Mouse (Mus musculus): Measurements from ENCODE around the gene Vldlr. TPM values are rescaled to one million over a fixed set of nuclear protein-coding genes. Genes with fewer than 3 reads are reported as not detected.

The Vldlr gene
- polyA plus RNA-seq, 1 experiment = 31.2 TPM

DNA sequence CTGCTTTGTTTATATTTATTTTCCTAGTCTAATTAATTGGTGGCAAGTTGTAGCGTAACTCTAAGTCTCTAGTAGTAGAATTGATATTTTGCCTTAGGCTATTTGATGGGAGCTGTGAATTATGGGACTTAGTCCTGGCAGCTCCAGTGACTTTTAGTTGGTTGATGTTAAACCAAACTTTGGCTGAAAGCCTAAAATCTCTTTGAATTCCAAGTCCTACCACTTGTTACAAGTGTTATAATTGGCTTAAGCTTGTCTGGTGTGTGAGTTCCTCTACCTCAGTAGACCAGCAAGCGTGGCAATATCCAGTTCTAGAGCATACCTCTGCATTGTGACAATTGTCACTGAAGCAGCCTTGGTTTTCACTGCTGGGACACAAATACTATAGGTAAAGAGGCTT is 17.1 kb downstream of the Vldlr start:
- Histone ChIP-seq H3K4me1 (ENCODE audit: control insufficient read depth, insufficient read depth, low read length) (peaks cover 11% of the 10 kb centered on the region; the same call in 1 of the 2 replicates), H3K27ac (ENCODE audit: insufficient read depth, low read depth, low read length) (no peak overlapping the region), H3K27me3 (replicated peaks; ENCODE audit: control insufficient read depth, insufficient read depth, low read length) (no peaks in the 10 kb centered on the region), H3K4me3 (ENCODE audit: insufficient read depth, low read depth, low read length) (no peak overlapping the region), H3K36me3 (ENCODE audit: control insufficient read depth, insufficient read depth, low read length) (peaks cover 4% of the 10 kb centered on the region; the same call in 1 of the 2 replicates)
- peak; percentile 91 for DNase-seq
- 31% methylated on average over 2 of the region's 2 CpGs for WGBS
- no peak for TF ChIP-seq CTCF (conservative IDR thresholded peaks at IDR 0.05; ENCODE audit: insufficient read depth, insufficient read length, low read depth, low read length)
- no peak for TF ChIP-seq POLR2A (IDR thresholded peaks at IDR 0.05; ENCODE audit: low read depth, low read length)

DNA sequence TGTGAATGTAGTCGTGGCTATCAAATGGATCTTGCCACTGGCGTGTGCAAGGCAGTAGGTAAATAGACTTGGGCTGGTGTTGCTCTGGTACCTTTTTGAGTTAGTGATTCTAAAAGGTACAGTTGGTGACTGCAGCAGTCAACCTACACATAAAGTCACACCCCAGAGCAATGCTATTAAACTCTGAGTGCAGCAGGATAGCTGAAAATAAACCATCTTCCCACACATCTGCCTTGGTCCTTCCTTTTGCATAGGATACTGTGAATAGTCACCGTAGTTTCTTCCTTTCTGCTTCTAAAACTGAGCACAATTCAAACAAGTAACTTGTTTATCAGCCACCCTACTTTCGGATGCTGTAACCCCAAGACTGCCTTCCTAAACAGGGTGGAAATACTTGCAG is 23.6 kb downstream of the Vldlr start:
- no peak for DNase-seq
- WGBS = 95% methylated on average over 4 of the region's 4 CpGs

GRCm38 (mm10) chr19:27243527-27243926 is 27.2 kb downstream of the Vldlr start:
- WGBS = 66% methylated on average over 4 of the region's 4 CpGs
- Histone ChIP-seq H3K4me1 (ENCODE audit: control insufficient read depth, insufficient read depth, low read length) (no peaks in the 10 kb centered on the region), H3K27ac (ENCODE audit: insufficient read depth, low read depth, low read length) (no peak overlapping the region), H3K36me3 (ENCODE audit: control insufficient read depth, insufficient read depth, low read length) (peaks cover 16% of the 10 kb centered on the region), H3K4me3 (ENCODE audit: insufficient read depth, low read depth, low read length) (no peak overlapping the region), H3K27me3 (replicated peaks; ENCODE audit: control insufficient read depth, insufficient read depth, low read length) (no peaks in the 10 kb centered on the region)
- TF ChIP-seq CTCF (conservative IDR thresholded peaks at IDR 0.05; ENCODE audit: insufficient read depth, insufficient read length, low read depth, low read length) = no peak
- no peak for TF ChIP-seq POLR2A (IDR thresholded peaks at IDR 0.05; ENCODE audit: low read depth, low read length)
- no peak for DNase-seq

More for the DNA sequence above, 23.6 kb downstream of the Vldlr start:
- Histone ChIP-seq H3K27me3 (replicated peaks; ENCODE audit: control insufficient read depth, insufficient read depth, low read length) (no peaks in the 10 kb centered on the region), H3K4me3 (ENCODE audit: insufficient read depth, low read depth, low read length) (no peak overlapping the region), H3K4me1 (ENCODE audit: control insufficient read depth, insufficient read depth, low read length) (no peaks in the 10 kb centered on the region), H3K36me3 (ENCODE audit: control insufficient read depth, insufficient read depth, low read length) (peaks cover 13% of the 10 kb centered on the region; the same call in 1 of the 2 replicates), H3K27ac (ENCODE audit: insufficient read depth, low read depth, low read length) (no peak overlapping the region)
- TF ChIP-seq CTCF (conservative IDR thresholded peaks at IDR 0.05; ENCODE audit: insufficient read depth, insufficient read length, low read depth, low read length) (no peak), POLR2A (IDR thresholded peaks at IDR 0.05; ENCODE audit: low read depth, low read length) (no peak)

GRCm38 (mm10) chr19:27254756-27255155 is 38.5 kb downstream of the Vldlr start:
- Histone ChIP-seq H3K27ac (ENCODE audit: insufficient read depth, low read depth, low read length) (0 out of 2 replicates have a peak overlapping the region, but pooled peaks have one; percentile 56), H3K4me1 (ENCODE audit: control insufficient read depth, insufficient read depth, low read length) (no peaks in the 10 kb centered on the region), H3K36me3 (ENCODE audit: control insufficient read depth, insufficient read depth, low read length) (peaks cover 3% of the 10 kb centered on the region; the same call in 1 of the 2 replicates), H3K4me3 (ENCODE audit: insufficient read depth, low read depth, low read length) (no peak overlapping the region), H3K27me3 (replicated peaks; ENCODE audit: control insufficient read depth, insufficient read depth, low read length) (no peaks in the 10 kb centered on the region)
- WGBS = 70% methylated on average over 5 of the region's 5 CpGs
- TF ChIP-seq CTCF (conservative IDR thresholded peaks at IDR 0.05; ENCODE audit: insufficient read depth, insufficient read length, low read depth, low read length) (no peak), POLR2A (IDR thresholded peaks at IDR 0.05; ENCODE audit: low read depth, low read length) (no peak)
- DNase-seq = peak; percentile 69

- no peak for DNase-seq
- Histone ChIP-seq H3K4me3 (ENCODE audit: insufficient read depth, low read depth, low read length) (no peak overlapping the region), H3K36me3 (ENCODE audit: control insufficient read depth, insufficient read depth, low read length) (no peaks in the 10 kb centered on the region), H3K27ac (ENCODE audit: insufficient read depth, low read depth, low read length) (0 out of 2 replicates have a peak overlapping the region, but pooled peaks have one; percentile 23), H3K27me3 (replicated peaks; ENCODE audit: control insufficient read depth, insufficient read depth, low read length) (no peaks in the 10 kb centered on the region), H3K4me1 (ENCODE audit: control insufficient read depth, insufficient read depth, low read length) (no peaks in the 10 kb centered on the region)
- TF ChIP-seq POLR2A (IDR thresholded peaks at IDR 0.05; ENCODE audit: low read depth, low read length) (no peak), CTCF (conservative IDR thresholded peaks at IDR 0.05; ENCODE audit: insufficient read depth, insufficient read length, low read depth, low read length) (no peak)
- WGBS = 84% methylated on average over 3 of the region's 3 CpGs
Measured at GRCm38 (mm10) chr19:27255678-27256077, 39.4 kb downstream of the Vldlr start.

DNA sequence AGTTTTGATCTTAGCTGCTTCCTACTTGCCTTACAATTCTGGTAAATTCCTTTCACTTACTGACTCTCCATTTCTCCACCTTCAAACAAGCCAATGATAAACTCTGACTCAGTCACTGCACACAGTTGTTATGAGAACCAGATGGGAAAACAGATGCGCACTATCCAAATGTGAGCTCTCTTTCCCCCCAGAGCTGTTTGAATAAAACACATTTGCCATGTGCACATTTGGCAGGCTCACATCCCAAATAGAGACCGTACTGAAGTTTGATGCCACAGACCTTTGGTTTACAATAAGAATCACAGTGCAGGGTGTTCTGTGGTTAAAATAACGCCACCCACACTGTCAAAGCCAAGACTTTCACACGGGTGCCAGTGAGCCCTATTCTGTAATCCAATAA is 43.8 kb downstream of the Vldlr start:
- no peaks in the 10 kb centered on the region for H3K4me1 ChIP-seq (ENCODE audit: control insufficient read depth, insufficient read depth, low read length)

DNA sequence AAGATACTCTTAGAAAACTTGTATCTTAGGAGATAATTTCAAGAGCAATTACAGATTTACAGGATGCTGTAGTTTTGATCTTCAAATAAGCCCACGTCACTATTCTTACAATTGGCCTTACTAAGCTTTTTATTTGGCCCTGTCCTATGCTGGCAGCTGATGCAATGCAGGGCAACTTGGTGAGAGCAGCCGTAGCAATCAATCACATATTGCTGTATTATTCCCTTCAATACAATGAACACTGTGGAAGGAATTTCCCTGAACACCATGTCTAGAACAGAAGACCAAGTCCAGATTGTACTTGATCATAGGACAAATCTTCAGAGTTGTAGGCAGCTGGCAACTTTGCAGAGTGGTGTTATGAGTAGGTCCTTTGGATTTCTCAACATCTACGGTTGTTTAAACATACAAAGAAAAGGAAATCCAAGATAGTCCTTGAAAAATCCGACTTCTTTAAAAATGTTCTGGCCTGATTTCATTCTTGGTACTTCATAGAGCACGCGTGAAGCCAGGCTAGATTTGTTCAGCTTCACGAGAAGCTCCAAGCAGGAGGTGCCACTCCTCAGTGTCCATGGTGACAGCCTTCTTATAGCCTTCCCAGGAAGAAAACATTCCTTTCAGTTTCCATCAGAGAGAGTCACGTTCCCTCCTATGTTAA is 44.5 kb downstream of the Vldlr start:
- H3K4me1 ChIP-seq (ENCODE audit: control insufficient read depth, insufficient read depth, low read length) = no peaks in the 10 kb centered on the region
- no peaks in the 10 kb centered on the region for H3K36me3 ChIP-seq (ENCODE audit: control insufficient read depth, insufficient read depth, low read length)
- no peaks in the 10 kb centered on the region for H3K27me3 ChIP-seq (replicated peaks; ENCODE audit: control insufficient read depth, insufficient read depth, low read length)
- TF ChIP-seq CTCF (conservative IDR thresholded peaks at IDR 0.05; ENCODE audit: insufficient read depth, insufficient read length, low read depth, low read length) (no peak), POLR2A (IDR thresholded peaks at IDR 0.05; ENCODE audit: low read depth, low read length) (no peak)
- WGBS = 89% methylated on average over 8 of the region's 8 CpGs
- no peak overlapping the region for H3K27ac ChIP-seq (ENCODE audit: insufficient read depth, low read depth, low read length)
- no peak for DNase-seq
- no peak overlapping the region for H3K4me3 ChIP-seq (ENCODE audit: insufficient read depth, low read depth, low read length)

More for the DNA sequence above, 43.8 kb downstream of the Vldlr start:
- Histone ChIP-seq H3K36me3 (ENCODE audit: control insufficient read depth, insufficient read depth, low read length) (no peaks in the 10 kb centered on the region), H3K27ac (ENCODE audit: insufficient read depth, low read depth, low read length) (no peak overlapping the region), H3K27me3 (replicated peaks; ENCODE audit: control insufficient read depth, insufficient read depth, low read length) (no peaks in the 10 kb centered on the region), H3K4me3 (ENCODE audit: insufficient read depth, low read depth, low read length) (no peak overlapping the region)
- no peak for TF ChIP-seq POLR2A (IDR thresholded peaks at IDR 0.05; ENCODE audit: low read depth, low read length)
- no peak for TF ChIP-seq CTCF (conservative IDR thresholded peaks at IDR 0.05; ENCODE audit: insufficient read depth, insufficient read length, low read depth, low read length)
- WGBS = 77% methylated on average over 4 of the region's 4 CpGs
- no peak for DNase-seq
